ENCODE assay signal across 9 mouse cellular contexts in genomic region chr17:25187784-25188149, GRCm38 (mm10). TPM values are rescaled to one million over a fixed set of nuclear protein-coding genes. Genes with fewer than 3 reads are reported as not detected.
DNase-seq lines count a peak whose midpoint lies in the region; ATAC-seq and TF ChIP-seq lines count a peak whose summit lies in the region.
"Had no signal": no experiment of that assay in that cellular context is flagged by ENCODE, and none has a peak within 500 bp of the region (broad histone marks: within the 10 kb centered on the region; RNA-seq: fewer than 3 reads in every experiment).

No protein-coding gene starts in this region.

- peak overlapping the region; percentile 90 for H3K27ac ChIP-seq in kidney, embryonic 15.5 days
- H3K27ac ChIP-seq in bone marrow, adult 2 months (ENCODE audit: control insufficient read depth, insufficient read depth, low read depth, low read length, poor library complexity): no peak overlapping the region
- peak overlapping the region; percentile 83 for H3K27ac ChIP-seq in hindbrain, embryonic 12.5 days
- 0 out of 2 replicates have a peak overlapping the region, but pooled peaks have one; percentile 76 for H3K27ac ChIP-seq in midbrain, embryonic 14.5 days (replicated peaks; ENCODE audit: low read depth, low read length)

- peaks cover 31% of the 10 kb centered on the region for H3K36me3 ChIP-seq in kidney, embryonic 15.5 days
- H3K36me3 ChIP-seq in hindbrain, embryonic 12.5 days: peaks cover 10% of the 10 kb centered on the region; the same call in 1 of the 2 replicates
- peaks cover 12% of the 10 kb centered on the region; the same call in 1 of the 2 replicates for H3K36me3 ChIP-seq in midbrain, embryonic 14.5 days (ENCODE audit: control insufficient read depth, insufficient read depth, low read length)

- peak overlapping the region; percentile 98 for H3K4me3 ChIP-seq in kidney, embryonic 15.5 days (replicated peaks)
- H3K4me3 ChIP-seq in bone marrow, adult 2 months (replicated peaks; ENCODE audit: control insufficient read depth, low read depth, low read length): peak overlapping the region; percentile 80
- H3K4me3 ChIP-seq in hindbrain, embryonic 12.5 days: peak overlapping the region; percentile 99
- peak overlapping the region; percentile 90 for H3K4me3 ChIP-seq in midbrain, embryonic 14.5 days (replicated peaks; ENCODE audit: low read depth, low read length)

- no peak for TF ChIP-seq CTCF in bone marrow, adult 2 months (IDR thresholded peaks at IDR 0.05; ENCODE audit: control insufficient read depth, insufficient read depth, low read length)

- H3K4me1 ChIP-seq in kidney, embryonic 15.5 days: peaks cover 39% of the 10 kb centered on the region
- H3K4me1 ChIP-seq in bone marrow, adult 2 months (ENCODE audit: control insufficient read depth, insufficient read depth, low read length): peaks cover 3% of the 10 kb centered on the region
- H3K4me1 ChIP-seq in hindbrain, embryonic 12.5 days: peaks cover 36% of the 10 kb centered on the region
- H3K4me1 ChIP-seq in midbrain, embryonic 14.5 days (ENCODE audit: control insufficient read depth, insufficient read depth, low read length): peaks cover 27% of the 10 kb centered on the region

- H3K9me3 ChIP-seq in kidney, embryonic 15.5 days (replicated peaks): no peaks in the 10 kb centered on the region
- no peaks in the 10 kb centered on the region for H3K9me3 ChIP-seq in hindbrain, embryonic 12.5 days (replicated peaks)
- no peaks in the 10 kb centered on the region for H3K9me3 ChIP-seq in midbrain, embryonic 14.5 days (ENCODE audit: control insufficient read depth, low read length)

- no peak for ATAC-seq in kidney, embryonic 15.5 days (replicated peaks; ENCODE audit: low FRiP score)
- ATAC-seq in hindbrain, embryonic 12.5 days (ENCODE audit: low FRiP score): no peak
- no peak for ATAC-seq in midbrain, embryonic 14.5 days (ENCODE audit: low FRiP score, low TSS enrichment)
- no peak for ATAC-seq in activated CD4-positive, CD25-positive, alpha-beta regulatory T cell, adult 4 months

- no peak for TF ChIP-seq POLR2A in bone marrow, adult 2 months (IDR thresholded peaks at IDR 0.05; ENCODE audit: borderline replicate concordance, control insufficient read depth, low read depth, low read length)

- WGBS in kidney, embryonic 15.5 days: 4% methylated on average over 11 of the region's 11 CpGs
- 20% methylated on average over 11 of the region's 11 CpGs for WGBS in bone marrow, adult 2 months
- 7% methylated on average over 11 of the region's 11 CpGs for WGBS in hindbrain, embryonic 12.5 days
- WGBS in midbrain, embryonic 14.5 days: 4% methylated on average over 11 of the region's 11 CpGs

- H3K27me3 ChIP-seq in kidney, embryonic 15.5 days: no peaks in the 10 kb centered on the region
- no peaks in the 10 kb centered on the region for H3K27me3 ChIP-seq in hindbrain, embryonic 12.5 days
- no peaks in the 10 kb centered on the region for H3K27me3 ChIP-seq in midbrain, embryonic 14.5 days (ENCODE audit: control insufficient read depth, insufficient read depth, low read length)

- no peak for DNase-seq in kidney, postnatal 36 days
- DNase-seq in midbrain, embryonic 14.5 days: no peak
- no peak for DNase-seq in gastrocnemius, postnatal 4 days (ENCODE audit: low spot score in 2 of 2)
- DNase-seq in gastrocnemius, postnatal 10 days: no peak

- H3K9ac ChIP-seq in kidney, embryonic 15.5 days: peak overlapping the region; percentile 91
- H3K9ac ChIP-seq in hindbrain, embryonic 12.5 days: peak overlapping the region; percentile 95
- H3K9ac ChIP-seq in midbrain, embryonic 14.5 days (replicated peaks; ENCODE audit: low read length): peak overlapping the region; percentile 79

- peak overlapping the region; percentile 81 for H3K4me2 ChIP-seq in kidney, embryonic 15.5 days
- H3K4me2 ChIP-seq in hindbrain, embryonic 12.5 days (replicated peaks): peak overlapping the region; percentile 71
- H3K4me2 ChIP-seq in midbrain, embryonic 14.5 days (ENCODE audit: low read length): peak overlapping the region; percentile 71

RNA-seq across cellular contexts. Expression of gene Unkl, which starts 0.4 kb away (rescaled TPM):
- polyA plus RNA-seq in kidney, embryonic 15.5 days (2015; fragmentation: Nextera tagmentation; extraction: Ambion mirVana): 9.0 and 10.5 TPM in 2 replicates
- 9.5 and 29.1 TPM in 2 replicates for polyA plus RNA-seq in bone marrow, adult 2 months (2011; ENCODE audit: insufficient read depth, insufficient read length, low replicate concordance, missing spikeins)
- 13.0 and 13.3 TPM in 2 replicates for polyA plus RNA-seq in hindbrain, embryonic 12.5 days (2016; fragmentation: Nextera tagmentation; extraction: Ambion mirVana)
- polyA plus RNA-seq in midbrain, embryonic 14.5 days (2014; fragmentation: Nextera tagmentation; extraction: Ambion mirVana): 9.2 and 9.5 TPM in 2 replicates
- polyA plus RNA-seq in activated CD4-positive, CD25-positive, alpha-beta regulatory T cell, adult 4 months (2017; shearing (Covaris generic)): 10 to 100 TPM; 14.4 to 20.2 TPM
- total RNA-seq in gastrocnemius, postnatal 4 days (2021): 10 to 100 TPM in 1 of 2 experiments, 1 to 10 TPM in 1; 9.5 to 12.6 TPM
- total RNA-seq in gastrocnemius, postnatal 10 days (2021): 1 to 10 TPM; 6.8 to 8.0 TPM

RNA-seq across cellular contexts. Expression of gene BC003965, which starts 3.4 kb away (rescaled TPM):
- polyA plus RNA-seq in kidney, embryonic 15.5 days (2015; fragmentation: Nextera tagmentation; extraction: Ambion mirVana): 33.0 and 35.0 TPM in 2 replicates
- polyA plus RNA-seq in bone marrow, adult 2 months (2011; ENCODE audit: insufficient read depth, insufficient read length, low replicate concordance, missing spikeins): 13.1 and 19.4 TPM in 2 replicates
- 33.6 and 34.6 TPM in 2 replicates for polyA plus RNA-seq in hindbrain, embryonic 12.5 days (2016; fragmentation: Nextera tagmentation; extraction: Ambion mirVana)
- polyA plus RNA-seq in midbrain, embryonic 14.5 days (2014; fragmentation: Nextera tagmentation; extraction: Ambion mirVana): 33.6 and 34.3 TPM in 2 replicates
- 10 to 100 TPM; 13.1 to 14.3 TPM for polyA plus RNA-seq in activated CD4-positive, CD25-positive, alpha-beta regulatory T cell, adult 4 months (2017; shearing (Covaris generic))
- total RNA-seq in gastrocnemius, postnatal 4 days (2021): 10 to 100 TPM; 12.5 to 12.9 TPM
- 10 to 100 TPM; 12.3 to 12.4 TPM for total RNA-seq in gastrocnemius, postnatal 10 days (2021)

RNA-seq across cellular contexts. Expression of gene Gm38655, which starts 12.5 kb away (rescaled TPM):
- polyA plus RNA-seq in kidney, embryonic 15.5 days (2015; fragmentation: Nextera tagmentation; extraction: Ambion mirVana): not detected in 2 replicates
- not detected in 2 replicates for polyA plus RNA-seq in bone marrow, adult 2 months (2011; ENCODE audit: insufficient read depth, insufficient read length, low replicate concordance, missing spikeins)
- polyA plus RNA-seq in hindbrain, embryonic 12.5 days (2016; fragmentation: Nextera tagmentation; extraction: Ambion mirVana): not detected in 2 replicates
- not detected in 2 replicates for polyA plus RNA-seq in midbrain, embryonic 14.5 days (2014; fragmentation: Nextera tagmentation; extraction: Ambion mirVana)
- polyA plus RNA-seq in activated CD4-positive, CD25-positive, alpha-beta regulatory T cell, adult 4 months (2017; shearing (Covaris generic)): not detected
- total RNA-seq in gastrocnemius, postnatal 4 days (2021): not detected
- not detected for total RNA-seq in gastrocnemius, postnatal 10 days (2021)

RNA-seq across cellular contexts. Expression of gene Ccdc154, which starts 25.5 kb away (rescaled TPM):
- not detected in 2 replicates for polyA plus RNA-seq in kidney, embryonic 15.5 days (2015; fragmentation: Nextera tagmentation; extraction: Ambion mirVana)
- polyA plus RNA-seq in bone marrow, adult 2 months (2011; ENCODE audit: insufficient read depth, insufficient read length, low replicate concordance, missing spikeins): not detected in 2 replicates
- polyA plus RNA-seq in hindbrain, embryonic 12.5 days (2016; fragmentation: Nextera tagmentation; extraction: Ambion mirVana): not detected in 2 replicates
- not detected in 2 replicates for polyA plus RNA-seq in midbrain, embryonic 14.5 days (2014; fragmentation: Nextera tagmentation; extraction: Ambion mirVana)
- not detected for polyA plus RNA-seq in activated CD4-positive, CD25-positive, alpha-beta regulatory T cell, adult 4 months (2017; shearing (Covaris generic))
- total RNA-seq in gastrocnemius, postnatal 4 days (2021): under 1 TPM; 0.15 to 0.21 TPM
- under 1 TPM; 0.09 TPM for total RNA-seq in gastrocnemius, postnatal 10 days (2021)
- total RNA-seq: left cerebral cortex, adult 8-10 months had no signal

RNA-seq across cellular contexts. Expression of gene Gnptg, which starts 52.2 kb away (rescaled TPM):
- 44.4 and 46.4 TPM in 2 replicates for polyA plus RNA-seq in kidney, embryonic 15.5 days (2015; fragmentation: Nextera tagmentation; extraction: Ambion mirVana)
- polyA plus RNA-seq in bone marrow, adult 2 months (2011; ENCODE audit: insufficient read depth, insufficient read length, low replicate concordance, missing spikeins): 10.8 and 21.7 TPM in 2 replicates
- 59.4 and 59.5 TPM in 2 replicates for polyA plus RNA-seq in hindbrain, embryonic 12.5 days (2016; fragmentation: Nextera tagmentation; extraction: Ambion mirVana)
- polyA plus RNA-seq in midbrain, embryonic 14.5 days (2014; fragmentation: Nextera tagmentation; extraction: Ambion mirVana): 79.0 and 83.9 TPM in 2 replicates
- 10 to 100 TPM; 44.3 to 57.7 TPM for polyA plus RNA-seq in activated CD4-positive, CD25-positive, alpha-beta regulatory T cell, adult 4 months (2017; shearing (Covaris generic))
- 10 to 100 TPM; 14.9 to 16.2 TPM for total RNA-seq in gastrocnemius, postnatal 4 days (2021)
- 10 to 100 TPM; 13.1 to 13.5 TPM for total RNA-seq in gastrocnemius, postnatal 10 days (2021)
